Mouse (Mus musculus): Measurements from ENCODE around the gene Hdac10.

The Hdac10 gene

GRCm38 (mm10) chr15:89128382-89129350 is at the start of gene Hdac10:
Hdac10 (minus strand) TSS chr15:89128700.
- DNase-seq (ENCODE audit: low read depth, low spot score): peak; percentile 72

GRCm38 (mm10) chr15:89177576-89178259 is 49.2 kb upstream of the Hdac10 start:
- DNase-seq (ENCODE audit: low read depth, low spot score): no peak

GRCm38 (mm10) chr15:89177121-89177520 is 48.6 kb upstream of the Hdac10 start:
- DNase-seq (ENCODE audit: low read depth, low spot score): no peak

GRCm38 (mm10) chr15:89175411-89176155 is 47.1 kb upstream of the Hdac10 start:
- no peak for DNase-seq (ENCODE audit: low read depth, low spot score)

GRCm38 (mm10) chr15:89174889-89175339 is 46.4 kb upstream of the Hdac10 start:
- DNase-seq (ENCODE audit: low read depth, low spot score): no peak

GRCm38 (mm10) chr15:89173906-89174214 is 45.4 kb upstream of the Hdac10 start:
- DNase-seq (ENCODE audit: low read depth, low spot score): no peak

- no peak for DNase-seq (ENCODE audit: low read depth, low spot score)
Observed at GRCm38 (mm10) chr15:89173024-89173905, 44.8 kb upstream of the Hdac10 start.

- DNase-seq (ENCODE audit: low read depth, low spot score): no peak
Observed at GRCm38 (mm10) chr15:89172276-89172935, 43.9 kb upstream of the Hdac10 start.

- no peak for DNase-seq (ENCODE audit: low read depth, low spot score)
Observed at GRCm38 (mm10) chr15:89171526-89172051, 43.1 kb upstream of the Hdac10 start.

- DNase-seq (ENCODE audit: low read depth, low spot score): no peak
Observed at GRCm38 (mm10) chr15:89170102-89170501, 41.6 kb upstream of the Hdac10 start.

GRCm38 (mm10) chr15:89169431-89169830 is 40.9 kb upstream of the Hdac10 start:
- peak; percentile 77 for DNase-seq (ENCODE audit: low read depth, low spot score)

GRCm38 (mm10) chr15:89168922-89169321 is 40.4 kb upstream of the Hdac10 start:
- no peak for DNase-seq (ENCODE audit: low read depth, low spot score)

GRCm38 (mm10) chr15:89165478-89165877 is 37.0 kb upstream of the Hdac10 start:
- no peak for DNase-seq (ENCODE audit: low read depth, low spot score)

- no peak for DNase-seq (ENCODE audit: low read depth, low spot score)
Observed at GRCm38 (mm10) chr15:89161397-89161796, 32.9 kb upstream of the Hdac10 start.

GRCm38 (mm10) chr15:89158516-89158915 is 30.0 kb upstream of the Hdac10 start:
- no peak for DNase-seq (ENCODE audit: low read depth, low spot score)

GRCm38 (mm10) chr15:89157954-89158353 is 29.5 kb upstream of the Hdac10 start:
- peak; percentile 66 for DNase-seq (ENCODE audit: low read depth, low spot score)

GRCm38 (mm10) chr15:89152312-89152711 is 23.8 kb upstream of the Hdac10 start:
- DNase-seq (ENCODE audit: low read depth, low spot score): no peak

- DNase-seq (ENCODE audit: low read depth, low spot score): no peak
Observed at GRCm38 (mm10) chr15:89150041-89150390, 21.5 kb upstream of the Hdac10 start.

GRCm38 (mm10) chr15:89149271-89150040 is 21.0 kb upstream of the Hdac10 start, which contains the start of gene Mapk11:
Mapk11 (minus strand) TSS chr15:89149628.
- DNase-seq (ENCODE audit: low read depth, low spot score): no peak
